Mouse (Mus musculus): Measurements from ENCODE around the gene Arrb1.

Arrb1 gene

GRCm38 (mm10) chr7:99626376-99627270 lies 91.4 kb downstream of the Arrb1 start, which contains the start of gene Tpbgl:
TSS of gene Tpbgl (minus strand) at chr7:99627103.
- no peak for DNase-seq (ENCODE audit: low read depth in 1 of 2, low spot score in 2 of 2)

- no peak for DNase-seq (ENCODE audit: low read depth in 1 of 2, low spot score in 2 of 2)
Observed at GRCm38 (mm10) chr7:99627366-99627765, 92.1 kb downstream of the Arrb1 start.

GRCm38 (mm10) chr7:99632286-99632685 lies 97.0 kb downstream of the Arrb1 start:
- no peak for DNase-seq (ENCODE audit: low read depth in 1 of 2, low spot score in 2 of 2)

- DNase-seq (ENCODE audit: low read depth in 1 of 2, low spot score in 2 of 2) = no peak
Observed at GRCm38 (mm10) chr7:99633966-99634665, 98.8 kb downstream of the Arrb1 start.

- no peak for DNase-seq (ENCODE audit: low read depth in 1 of 2, low spot score in 2 of 2)
Observed at GRCm38 (mm10) chr7:99641245-99641644, 106.0 kb downstream of the Arrb1 start.

- DNase-seq (ENCODE audit: low read depth in 1 of 2, low spot score in 2 of 2) = no peak
Observed at GRCm38 (mm10) chr7:99642078-99642477, 106.8 kb downstream of the Arrb1 start.

GRCm38 (mm10) chr7:99644701-99645100 lies 109.4 kb downstream of the Arrb1 start:
- DNase-seq (ENCODE audit: low read depth in 1 of 2, low spot score in 2 of 2) = no peak

- DNase-seq (ENCODE audit: low read depth in 1 of 2, low spot score in 2 of 2) = no peak
Observed at GRCm38 (mm10) chr7:99648623-99649022, 113.4 kb downstream of the Arrb1 start.

- no peak for DNase-seq (ENCODE audit: low read depth in 1 of 2, low spot score in 2 of 2)
Observed at GRCm38 (mm10) chr7:99649585-99649984, 114.3 kb downstream of the Arrb1 start.

- DNase-seq (ENCODE audit: low read depth in 1 of 2, low spot score in 2 of 2) = no peak
Observed at GRCm38 (mm10) chr7:99654244-99654643, 119.0 kb downstream of the Arrb1 start.
